9 mouse cellular contexts compared by ENCODE assay signal in the genomic region with DNA sequence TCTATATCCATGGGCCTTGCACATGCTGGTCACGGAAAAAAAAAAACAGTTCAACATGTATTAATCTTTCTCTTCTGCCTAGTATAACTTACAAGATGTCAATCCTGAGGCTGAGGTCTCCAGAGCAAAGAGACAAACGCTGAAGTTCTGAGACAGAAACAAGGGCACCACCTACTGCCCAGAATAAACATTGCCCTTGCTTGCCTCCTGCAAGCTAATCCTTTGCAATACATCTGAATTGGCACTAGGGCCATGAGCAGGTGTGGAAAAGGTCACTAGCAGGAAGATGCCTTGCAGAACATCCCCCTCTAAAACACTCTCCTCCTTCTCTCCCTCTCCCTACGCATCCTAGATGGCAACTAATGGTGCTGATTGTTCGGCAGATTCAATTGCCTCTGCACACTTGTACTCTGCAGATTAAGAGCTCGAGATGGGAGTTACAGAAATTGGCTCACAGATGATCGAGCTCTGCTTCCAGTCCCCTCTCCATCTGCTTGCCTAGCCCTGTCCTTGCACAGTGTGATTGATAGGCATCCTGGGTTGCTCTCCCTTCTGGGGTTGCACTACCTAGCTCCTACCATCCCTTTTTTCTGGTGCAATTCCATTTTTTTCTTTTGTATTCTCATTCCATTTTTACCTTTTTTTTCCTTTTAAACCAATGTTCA.
DNase-seq lines count a peak whose midpoint lies in the region; ATAC-seq lines count a peak whose summit lies in the region.
"Had no signal": no experiment of that assay in that cellular context is flagged by ENCODE, and none has a peak within 500 bp of the region (broad histone marks: within the 10 kb centered on the region; RNA-seq: fewer than 3 reads in every experiment).

No protein-coding gene starts in this region.

- no peaks in the 10 kb centered on the region for H3K9me3 ChIP-seq in liver, embryonic 11.5 days (ENCODE audit: control insufficient read depth, low read length)
- H3K9me3 ChIP-seq: heart, embryonic 15.5 days had no signal

- H3K4me2 ChIP-seq in liver, embryonic 11.5 days, result no peak overlapping the region
- H3K4me2 ChIP-seq: heart, embryonic 15.5 days had no signal

- H3K4me1 ChIP-seq in liver, embryonic 11.5 days (replicated peaks; ENCODE audit: control insufficient read depth, insufficient read depth, low read length), result no peaks in the 10 kb centered on the region
- H3K4me1 ChIP-seq: heart, embryonic 15.5 days had no signal

- no peaks in the 10 kb centered on the region for H3K27me3 ChIP-seq in liver, embryonic 11.5 days (replicated peaks; ENCODE audit: control insufficient read depth, insufficient read depth, low read length)
- H3K27me3 ChIP-seq: heart, embryonic 15.5 days had no signal

- H3K27ac ChIP-seq in liver, embryonic 11.5 days (ENCODE audit: low read depth, low read length), result no peak overlapping the region
- H3K27ac ChIP-seq: heart, embryonic 15.5 days had no signal

- no peak overlapping the region for H3K9ac ChIP-seq in liver, embryonic 11.5 days (ENCODE audit: low read depth, low read length)
- H3K9ac ChIP-seq: heart, embryonic 15.5 days had no signal

- no peak overlapping the region for H3K4me3 ChIP-seq in liver, embryonic 11.5 days (ENCODE audit: low read depth, low read length)
- H3K4me3 ChIP-seq: heart, embryonic 15.5 days had no signal

- no peaks in the 10 kb centered on the region for H3K36me3 ChIP-seq in liver, embryonic 11.5 days (ENCODE audit: control insufficient read depth, insufficient read depth, low read length)
- H3K36me3 ChIP-seq: heart, embryonic 15.5 days had no signal

- ATAC-seq in liver, embryonic 11.5 days (replicated peaks; ENCODE audit: low FRiP score), result no peak

- DNase-seq in CD4-positive helper T cell, adult 2 months (ENCODE audit: low read depth, low spot score), result peak; percentile 14
- DNase-seq in Muller cell, postnatal 12 days (ENCODE audit: inconsistent ontology term), result peak; percentile 43
- peak; percentile 91 for DNase-seq in cerebellum, postnatal 10 days
- peak; percentile 57 to 63 for DNase-seq in frontal cortex, postnatal 25 days (ENCODE audit: low spot score in 2 of 2)
- DNase-seq in kidney, postnatal 10 days, result peak; percentile 63
- peak; percentile 31 for DNase-seq in liver, embryonic 11.5 days (ENCODE audit: low spot score)
- peak; percentile 31 for DNase-seq in retina, postnatal 7 days (ENCODE audit: low read depth, low spot score)
- no peak for DNase-seq in spleen, postnatal 36 days (ENCODE audit: low spot score in 2 of 2)

- 39% methylated on average over 6 of the region's 6 CpGs for WGBS in liver, embryonic 11.5 days

Comparison
In these comparisons a context has a peak if more than half of its experiments do, and no peak if none do; other contexts are left out.
1. DNase-seq: peak in CD4-positive helper T cell, adult 2 months (single experiment), Muller cell, postnatal 12 days (single experiment), cerebellum, postnatal 10 days (2 of 2), frontal cortex, postnatal 25 days (2 of 2), kidney, postnatal 10 days (single experiment), liver, embryonic 11.5 days (single experiment) and retina, postnatal 7 days (single experiment); none in spleen, postnatal 36 days (0 of 2).